Mouse (Mus musculus) brain, embryonic 14.5 days (tissue): ENCODE measurements at regions not wholly inside any gene's neighbourhood (a gene's known extent, or its start where the extent isn't known, plus 50 kb on each side); places are given as distances from the start of the nearest gene placed in this dataset.
A peak's percentile ranks its signal among the peaks of the same experiment; 100 is the strongest.
"Not testable (repeated sequence)": the region's sequence is repeated elsewhere in the genome, so short reads cannot be mapped to it uniquely, and the experiment has no call there.

ENCODE experiments used
- DNase-seq: peaks from one replicate; pipeline ENCODE4 v3.0.0-alpha.2; 2011; ENCODE audit warnings: low read depth
- CTCF ChIP-seq: fragments of 200-500 bp; IDR thresholded peaks from 2 replicates; pipeline ENCODE4 v1.5.1; 2012; ENCODE audit warnings: inconsistent platforms, mild to moderate bottlenecking, moderate library complexity, borderline replicate concordance; ENCODE audit not compliant: insufficient read depth, insufficient read length; ENCODE audit errors: extremely low read depth
- POLR2A ChIP-seq: fragments of 200-500 bp; IDR thresholded peaks from 2 replicates; pipeline ENCODE4 v1.6.1; 2012; ENCODE audit warnings: mild to moderate bottlenecking, inconsistent platforms, borderline replicate concordance; ENCODE audit not compliant: poor library complexity, insufficient read depth, insufficient read length, severe bottlenecking; ENCODE audit errors: extremely low read depth

DNA sequence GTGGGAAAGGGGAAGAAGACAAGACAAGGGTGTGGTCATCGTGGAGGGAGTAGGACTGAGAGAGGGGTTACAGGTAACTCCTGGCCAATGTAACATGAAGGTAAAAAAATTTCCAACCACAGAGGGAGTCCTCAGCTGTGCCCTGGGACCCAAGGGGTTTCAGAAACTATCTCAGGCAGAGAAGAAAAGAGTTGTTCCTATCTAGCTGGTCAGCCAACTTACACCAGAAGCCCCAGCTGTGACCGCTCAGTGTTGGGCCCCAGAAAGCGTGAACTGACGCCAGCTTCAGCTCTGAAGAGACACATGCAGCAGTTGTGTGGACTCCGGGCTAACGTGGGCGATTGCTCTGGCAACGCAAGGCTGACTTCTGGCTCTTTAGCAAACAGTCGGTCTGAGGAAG lies 52.2 kb downstream of the Rhob start:
- DNase-seq = no peak
- TF ChIP-seq POLR2A = no peak
- TF ChIP-seq CTCF = no peak

DNA sequence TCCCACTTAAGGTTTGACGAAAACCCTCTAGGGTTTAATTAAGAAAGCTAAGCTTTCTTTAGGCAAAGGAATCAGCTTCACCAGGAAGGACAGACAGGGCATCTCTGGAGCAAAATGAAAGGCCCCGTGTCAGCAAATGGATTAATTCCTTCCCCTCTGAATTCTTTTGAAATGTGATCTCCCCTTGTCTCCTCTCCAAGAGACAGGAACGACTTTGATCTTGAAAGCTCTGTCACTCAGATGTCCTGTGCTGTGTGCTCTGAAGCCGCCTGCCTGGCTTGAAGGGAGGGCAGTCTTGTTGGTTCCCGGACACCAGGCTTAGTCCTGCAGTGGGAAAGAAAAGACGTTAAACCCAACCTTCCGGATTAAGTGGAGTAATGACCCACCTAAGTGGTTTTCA lies 52.8 kb downstream of the Rhob start:
- TF ChIP-seq POLR2A (no peak), CTCF (no peak)

DNA sequence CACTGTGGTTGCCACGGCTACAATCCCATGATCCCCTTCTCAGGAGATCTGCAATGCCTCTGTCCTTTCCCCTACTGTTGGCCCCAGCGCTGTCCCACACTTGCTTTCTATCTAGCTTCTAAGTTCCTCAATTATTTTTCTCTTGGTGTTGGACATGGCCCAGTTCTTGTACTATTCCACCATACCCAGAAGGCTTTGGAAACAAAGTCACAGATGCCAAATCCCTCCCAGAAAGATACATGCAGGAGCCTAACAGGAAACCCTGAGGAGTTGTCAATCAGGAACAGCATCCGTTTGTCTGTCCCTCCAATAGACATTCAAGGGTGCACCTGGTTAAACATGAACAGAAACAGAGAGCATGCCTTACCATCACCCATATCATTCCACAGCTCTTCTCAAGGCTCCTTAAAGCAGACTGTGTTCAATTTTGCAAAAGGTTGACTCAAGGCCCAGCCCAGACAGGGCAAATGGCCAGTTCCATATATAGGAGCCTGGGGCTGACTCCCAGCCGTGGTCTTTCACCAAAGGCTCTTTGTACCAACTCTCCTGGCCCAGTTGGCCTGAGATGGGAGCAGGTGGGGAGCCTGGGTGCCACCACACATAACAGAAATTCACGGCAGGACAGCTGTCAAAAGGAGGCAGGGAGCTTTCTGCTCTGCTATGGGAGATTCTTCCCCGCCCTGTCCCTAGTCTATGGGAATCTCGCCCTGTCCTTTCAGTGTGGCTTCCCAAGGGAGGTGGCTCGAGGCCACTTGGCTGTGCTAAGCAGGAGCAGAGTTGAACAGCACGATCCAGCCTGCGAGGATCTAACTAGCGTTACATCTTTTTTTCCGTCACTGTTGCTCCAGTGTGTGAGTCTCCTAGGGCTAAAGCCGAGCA lies 54.6 kb downstream of the Rhob start:
- DNase-seq = no peak
- no peak for TF ChIP-seq POLR2A
- TF ChIP-seq CTCF = no peak

More for the DNA sequence above, 52.8 kb downstream of the Rhob start:
- peak; percentile 49 for DNase-seq

DNA sequence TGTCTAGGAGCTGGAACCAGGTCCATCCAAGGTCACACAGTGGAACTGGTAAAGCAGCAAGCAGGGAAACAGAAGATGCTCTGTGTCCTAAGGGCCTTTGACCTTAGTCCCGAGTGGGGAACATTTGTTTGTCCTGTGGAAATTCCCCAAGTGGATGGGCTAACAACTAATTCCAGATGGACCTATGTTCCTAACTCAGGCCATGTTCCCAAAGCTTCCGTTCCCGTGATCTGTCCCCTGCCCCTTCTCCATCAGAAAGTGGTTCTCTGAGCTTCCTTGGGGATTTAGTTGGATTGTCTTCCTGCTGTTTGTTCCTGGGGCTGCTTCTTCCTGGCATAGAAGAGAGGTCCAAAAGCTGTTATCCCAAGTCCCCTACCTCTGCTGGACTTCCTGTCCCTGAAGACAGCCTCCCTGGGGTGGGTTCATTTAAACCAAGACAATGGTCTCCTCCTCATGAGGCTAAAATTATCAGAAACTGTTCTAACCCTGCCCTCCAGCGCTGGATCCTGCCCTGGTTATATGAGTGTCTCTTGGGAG lies 55.8 kb downstream of the Rhob start:
- TF ChIP-seq POLR2A = no peak
- no peak for TF ChIP-seq CTCF
- no peak for DNase-seq

DNA sequence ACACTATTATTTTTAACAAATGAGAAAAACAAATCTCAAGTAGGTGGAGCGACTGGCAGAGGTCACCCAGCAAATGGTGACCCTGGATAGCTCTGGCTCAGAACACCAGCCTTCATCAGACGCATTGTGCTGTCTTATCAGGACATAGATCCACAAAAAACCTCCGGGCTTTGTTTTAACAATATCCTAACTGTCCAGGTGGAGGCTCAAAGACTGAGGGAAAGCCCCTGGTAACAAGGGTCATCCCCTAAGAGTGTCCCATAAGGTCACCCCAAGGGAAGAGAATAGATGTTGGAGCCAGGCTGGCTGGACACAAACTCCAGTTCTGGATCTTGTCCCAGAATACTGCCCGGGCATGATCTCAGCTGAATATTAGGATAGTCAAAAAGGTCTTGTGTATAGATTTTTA lies 56.6 kb downstream of the Rhob start:
- TF ChIP-seq CTCF (no peak), POLR2A (no peak)

DNA sequence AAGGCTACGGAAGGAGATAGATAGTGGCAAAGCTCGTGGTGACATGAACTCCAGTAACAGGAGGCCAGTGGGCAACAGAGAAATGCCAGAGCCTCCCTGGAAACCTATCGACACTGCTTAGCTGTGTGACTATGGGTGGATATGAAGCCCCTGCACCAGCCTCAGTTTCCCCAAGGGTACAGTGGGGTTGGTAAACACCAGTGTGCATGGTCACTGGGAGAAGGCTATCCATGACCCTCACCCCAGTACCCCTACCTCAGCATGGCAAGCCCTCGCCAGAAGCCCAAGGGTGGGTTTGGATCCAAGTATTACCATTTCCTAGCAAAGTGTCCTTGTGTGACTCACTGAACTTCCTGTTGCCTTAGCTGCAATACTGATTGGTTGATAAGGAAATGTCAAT lies 58.5 kb downstream of the Rhob start:
- no peak for DNase-seq
- no peak for TF ChIP-seq CTCF

More for the DNA sequence above, 56.6 kb downstream of the Rhob start:
- DNase-seq = no peak

DNA sequence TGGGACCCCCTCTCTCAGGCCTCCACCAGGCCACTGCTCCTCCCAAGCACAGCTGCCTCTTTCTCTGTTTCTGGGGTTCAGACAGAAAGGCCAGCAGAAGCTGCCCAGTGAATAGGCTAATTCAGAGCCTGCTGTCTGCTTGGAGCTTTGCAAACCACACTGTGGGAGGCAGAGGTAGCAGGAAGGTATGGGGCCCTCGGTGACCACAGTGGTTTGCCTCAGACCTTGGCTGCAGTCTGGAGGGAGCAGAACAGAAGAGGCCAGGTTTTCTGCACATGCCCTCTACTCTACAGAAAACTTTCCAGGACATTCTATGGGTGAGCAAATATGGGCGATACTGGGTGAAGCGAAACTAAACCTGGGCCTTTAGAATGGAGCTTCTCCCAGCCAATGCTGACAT lies 59.4 kb downstream of the Rhob start:
- DNase-seq = no peak
- no peak for TF ChIP-seq CTCF
- TF ChIP-seq POLR2A = no peak

DNA sequence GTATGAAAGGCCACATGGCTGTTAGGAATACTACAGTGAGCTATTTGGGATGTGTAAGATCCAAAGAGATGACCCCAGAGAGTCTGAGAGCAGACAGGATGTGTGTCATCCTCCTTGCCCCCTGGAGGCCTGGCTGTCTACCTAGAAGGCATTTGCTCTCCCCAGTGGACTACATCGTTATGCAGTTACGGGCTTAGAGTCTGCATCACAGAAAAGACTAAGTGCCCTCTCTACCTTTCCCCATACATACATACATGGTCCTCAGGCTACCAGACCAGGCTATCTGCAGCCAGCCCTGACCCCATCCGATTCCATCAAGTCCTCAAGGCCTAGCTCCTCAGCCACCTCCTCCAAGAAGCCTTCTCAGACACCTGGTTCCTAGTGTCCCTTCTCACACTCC lies 59.9 kb downstream of the Rhob start:
- no peak for DNase-seq
- TF ChIP-seq CTCF (no peak), POLR2A (no peak)

DNA sequence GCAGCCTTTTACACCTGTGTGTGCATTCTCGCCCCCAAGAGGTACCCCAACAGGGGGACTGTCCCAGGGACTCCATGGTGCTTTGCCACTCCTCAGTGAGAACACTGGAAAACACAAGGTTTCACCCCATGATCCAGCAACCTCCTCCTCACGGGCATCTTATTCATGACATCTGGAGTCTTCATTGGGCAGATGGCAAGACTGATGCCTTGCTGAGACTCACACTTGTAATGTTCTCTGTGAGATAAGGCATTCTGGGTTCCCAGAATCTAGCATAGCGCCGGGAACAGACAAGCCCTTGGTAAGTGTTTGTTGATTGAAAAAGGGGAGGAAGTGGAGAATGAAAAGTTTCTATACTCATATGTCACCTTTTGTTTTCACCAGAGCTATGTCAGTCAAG lies 60.3 kb downstream of the Rhob start:
- TF ChIP-seq CTCF (no peak), POLR2A (no peak)
- DNase-seq = no peak

DNA sequence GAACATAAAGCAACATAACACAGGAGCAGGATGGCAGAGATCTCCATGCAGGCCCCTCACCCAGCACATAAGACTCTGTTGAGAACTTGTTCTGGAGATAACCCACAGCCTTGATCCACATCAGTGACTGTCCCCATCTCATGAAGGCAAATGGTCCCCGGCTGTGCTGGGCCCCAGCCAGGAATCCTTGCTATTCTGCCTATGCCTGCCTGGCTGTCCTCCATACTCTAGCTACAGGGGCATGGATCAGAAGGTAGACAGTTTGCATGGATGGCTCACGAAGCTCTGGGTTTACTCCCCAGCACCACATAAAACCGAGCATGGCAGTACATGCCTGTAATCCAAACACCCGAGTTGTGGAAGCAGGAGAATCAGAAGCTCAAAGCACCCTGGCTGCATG lies 61.2 kb downstream of the Rhob start:
- DNase-seq = no peak
- no peak for TF ChIP-seq POLR2A
- no peak for TF ChIP-seq CTCF

DNA sequence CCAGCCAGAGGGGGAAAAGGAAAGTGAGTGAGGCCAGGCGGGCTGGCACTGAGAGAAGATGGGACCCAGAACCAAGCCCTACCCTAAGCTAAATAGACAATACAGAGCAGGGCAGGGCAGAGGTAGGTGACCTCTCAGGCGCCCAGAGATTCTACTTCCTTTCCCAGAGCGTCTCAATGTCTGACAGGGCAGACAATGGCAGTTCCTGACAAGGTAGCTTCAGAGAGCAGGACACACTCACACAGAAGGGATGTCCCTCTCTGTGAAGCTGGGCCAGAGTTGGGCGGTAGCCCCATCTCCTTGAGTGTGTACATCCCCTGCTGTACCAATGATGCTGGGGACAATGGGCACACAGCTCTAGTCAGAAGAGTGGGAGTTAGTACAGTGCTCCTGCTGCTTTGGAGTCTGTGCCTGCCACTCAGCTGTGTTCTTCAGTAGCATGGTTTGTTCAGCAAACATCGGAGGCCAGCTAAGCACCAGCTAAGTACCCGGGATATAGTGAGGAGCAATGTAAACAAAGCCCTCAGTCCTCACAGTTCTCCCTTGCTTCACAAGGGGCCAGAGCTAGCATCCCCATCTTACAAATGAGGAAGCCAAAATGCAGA lies 62.7 kb downstream of the Rhob start:
- DNase-seq = no peak
- TF ChIP-seq POLR2A (no peak), CTCF (no peak)

DNA sequence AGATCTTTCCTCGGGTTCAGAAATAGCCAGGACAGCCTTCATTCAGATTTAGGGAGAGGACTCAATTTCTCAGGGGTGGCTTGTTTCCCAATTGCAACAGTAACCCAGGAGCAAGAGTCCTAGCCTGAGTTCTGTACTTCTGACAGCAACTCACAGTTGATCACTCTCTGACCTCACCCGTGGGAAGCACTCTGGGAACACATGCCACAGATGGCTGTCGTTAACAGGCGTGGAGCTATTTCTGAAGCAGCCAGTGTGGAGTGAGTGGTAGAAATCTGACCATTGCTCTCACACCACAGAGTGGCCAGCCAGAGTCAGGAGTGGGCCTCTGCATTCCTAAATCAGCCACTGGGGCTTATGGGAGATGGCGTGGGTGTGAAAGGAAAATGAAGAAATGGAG lies 63.3 kb downstream of the Rhob start:
- no peak for DNase-seq
- no peak for TF ChIP-seq POLR2A
- TF ChIP-seq CTCF = no peak

DNA sequence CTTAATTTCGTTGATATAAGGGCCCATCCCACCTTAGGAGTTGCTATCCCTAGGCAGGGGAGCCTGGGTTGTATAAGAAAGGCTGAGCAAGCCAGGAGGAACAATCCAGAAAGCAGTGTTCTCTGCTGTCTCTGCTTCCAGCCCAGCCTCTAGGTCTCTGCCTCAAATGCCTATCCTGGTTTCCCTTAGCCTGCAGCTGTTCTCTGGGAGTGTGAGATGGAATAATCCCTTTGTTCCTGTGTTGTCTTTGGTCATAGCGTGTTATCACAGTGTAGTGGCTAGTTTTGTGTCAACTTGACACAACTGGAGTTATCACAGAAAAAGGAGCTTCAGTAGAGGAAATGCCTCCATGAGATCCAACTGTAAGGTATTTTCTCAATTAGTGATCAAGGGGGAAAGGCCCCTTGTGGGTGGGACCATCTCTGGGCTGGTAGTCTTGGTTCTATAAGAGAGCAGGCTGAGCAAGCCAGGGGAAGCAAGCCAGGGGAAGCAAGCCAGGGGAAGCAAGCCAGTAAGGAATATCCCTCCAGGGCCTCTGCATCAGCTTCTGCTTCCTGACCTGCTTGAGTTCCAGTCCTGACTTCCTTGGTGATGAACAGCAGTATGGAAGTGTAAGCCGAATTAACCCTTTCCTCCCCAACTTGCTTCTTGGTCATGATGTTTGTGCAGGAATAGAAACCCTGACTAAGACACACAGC lies 64.0 kb downstream of the Rhob start:
- DNase-seq = not testable (repeated sequence)
